Mouse (Mus musculus) MEL (cell line): ENCODE measurements around the gene Nlrp3. TPM values are rescaled to one million over a fixed set of nuclear protein-coding genes. Genes with fewer than 3 reads are reported as not detected.

ENCODE experiments used
- DNase-seq: peaks from one replicate; pipeline ENCODE4 v3.0.0; 2011; ENCODE audit warnings: low read depth, low spot score
- H3K27ac ChIP-seq: 2 replicates; pipeline ENCODE4 v1.5.1; 2012; ENCODE audit warnings: low read depth, mild to moderate bottlenecking, control low read depth, low read length, moderate library complexity; ENCODE audit not compliant: control insufficient read depth
- H3K27me3 ChIP-seq, 2 experiments: fragments of 150-350 bp in 1 of 2; sonication (generic) in 1 of 2; 2 replicates each; pipeline ENCODE4 v1.6.1; 2012; ENCODE audit warnings: low read length in 2 of 2, mild to moderate bottlenecking in 2 of 2, improper control_type of control experiment in 1 of 2, moderate library complexity in 1 of 2; ENCODE audit not compliant: insufficient read depth in 2 of 2, control insufficient read depth in 1 of 2
- H3K36me3 ChIP-seq, 2 experiments: 2 replicates each; pipeline ENCODE4 v1.6.1; 2012 to 2014; ENCODE audit warnings: low read length in 2 of 2, improper control_type of control experiment in 1 of 2, inconsistent platforms in 1 of 2, mild to moderate bottlenecking in 1 of 2; ENCODE audit not compliant: insufficient read depth in 2 of 2, control insufficient read depth in 1 of 2
- H3K4me1 ChIP-seq, 2 experiments: fragments of 150-350 bp in 1 of 2; sonication (generic) in 1 of 2; 2 replicates each; pipeline ENCODE4 v1.6.1; 2012; ENCODE audit warnings: low read length in 2 of 2, improper control_type of control experiment in 1 of 2, mild to moderate bottlenecking in 1 of 2; ENCODE audit not compliant: insufficient read depth in 2 of 2, control insufficient read depth in 1 of 2
- H3K4me3 ChIP-seq, 2 experiments: fragments of 150-350 bp in 1 of 2; sonication (generic) in 1 of 2; 2 replicates each; pipeline ENCODE4 v1.5.1; 2012; ENCODE audit warnings: low read depth in 2 of 2, low read length in 2 of 2, mild to moderate bottlenecking in 2 of 2, moderate library complexity in 2 of 2, control low read depth in 1 of 2, improper control_type of control experiment in 1 of 2; ENCODE audit not compliant: control insufficient read depth in 1 of 2, insufficient read depth in 1 of 2
- H3K79me2 ChIP-seq: 2 replicates; pipeline ENCODE4 v1.6.1; 2012; ENCODE audit warnings: mild to moderate bottlenecking, low read length, moderate library complexity; ENCODE audit not compliant: control insufficient read depth, poor library complexity, insufficient read depth
- H3K9ac ChIP-seq: 2 replicates; pipeline ENCODE4 v1.6.1; 2012; ENCODE audit warnings: low read depth, mild to moderate bottlenecking, control low read depth, low read length, moderate library complexity; ENCODE audit not compliant: control insufficient read depth, poor library complexity, severe bottlenecking
- H3K9me3 ChIP-seq: fragments of 150-350 bp; sonication (generic); replicated peaks from 2 replicates; pipeline ENCODE4 v1.6.1; 2012; ENCODE audit warnings: mild to moderate bottlenecking, low read length, improper control_type of control experiment, moderate library complexity; ENCODE audit not compliant: insufficient read depth
- BHLHE40 ChIP-seq: IDR thresholded peaks from 2 replicates; pipeline ENCODE4 v1.6.1; 2012; ENCODE audit warnings: low read depth, mild to moderate bottlenecking, inconsistent platforms, low read length, improper control_type of control experiment, borderline replicate concordance
- CHD2 ChIP-seq: IDR thresholded peaks from 2 replicates; pipeline ENCODE4 v1.6.1; 2011; ENCODE audit warnings: low read length, improper control_type of control experiment
- CTCF ChIP-seq, 3 experiments: IDR thresholded peaks in 2 of 3; conservative IDR thresholded peaks in 1 of 3; 2 replicates each; pipeline ENCODE4 v1.5.1; 2011 to 2012; ENCODE audit warnings: low read length in 3 of 3, low read depth in 2 of 3, mild to moderate bottlenecking in 2 of 3, improper control_type of control experiment in 1 of 3, inconsistent platforms in 1 of 3, mixed read lengths in 1 of 3, moderate library complexity in 1 of 3; ENCODE audit not compliant: control insufficient read depth in 1 of 3, insufficient read depth in 1 of 3, poor library complexity in 1 of 3, severe bottlenecking in 1 of 3
- E2F4 ChIP-seq: IDR thresholded peaks from 2 replicates; pipeline ENCODE4 v1.6.1; 2011; ENCODE audit warnings: low read depth, low read length, improper control_type of control experiment, borderline replicate concordance
- ELF1 ChIP-seq: IDR thresholded peaks from 2 replicates; pipeline ENCODE4 v1.6.1; 2014; ENCODE audit warnings: low read depth, mild to moderate bottlenecking, inconsistent platforms, low read length, improper control_type of control experiment, moderate library complexity
- EP300 ChIP-seq, 2 experiments: IDR thresholded peaks; 2 replicates each; pipeline ENCODE4 v1.6.1; 2011; ENCODE audit warnings: improper control_type of control experiment in 2 of 2, low read length in 2 of 2, low read depth in 1 of 2, mild to moderate bottlenecking in 1 of 2
- ETS1 ChIP-seq: IDR thresholded peaks from 2 replicates; pipeline ENCODE4 v1.6.1; 2012; ENCODE audit warnings: low read depth, mild to moderate bottlenecking, inconsistent platforms, low read length, improper control_type of control experiment, moderate library complexity
- GABPA ChIP-seq: IDR thresholded peaks from 2 replicates; pipeline ENCODE4 v1.6.1; 2012; ENCODE audit warnings: low read depth, mild to moderate bottlenecking, inconsistent platforms, low read length, improper control_type of control experiment, moderate library complexity
- HCFC1 ChIP-seq: IDR thresholded peaks from 2 replicates; pipeline ENCODE4 v1.6.1; 2012; ENCODE audit warnings: low read depth, mild to moderate bottlenecking, inconsistent platforms, low read length, improper control_type of control experiment, moderate library complexity
- KAT2A ChIP-seq: conservative IDR thresholded peaks from 2 replicates; pipeline ENCODE4 v1.6.1; 2012; ENCODE audit warnings: low read depth, low read length, improper control_type of control experiment, inconsistent platforms
- MAFK ChIP-seq: IDR thresholded peaks from 2 replicates; pipeline ENCODE4 v1.6.1; 2011; ENCODE audit warnings: low read depth, mild to moderate bottlenecking, low read length, improper control_type of control experiment, borderline replicate concordance
- MAX ChIP-seq: IDR thresholded peaks from 2 replicates; pipeline ENCODE4 v1.6.1; 2011; ENCODE audit warnings: low read length, improper control_type of control experiment
- MAZ ChIP-seq: IDR thresholded peaks from 2 replicates; pipeline ENCODE4 v1.6.1; 2012; ENCODE audit warnings: low read depth, mild to moderate bottlenecking, inconsistent platforms, low read length, improper control_type of control experiment
- MEF2A ChIP-seq: IDR thresholded peaks from 2 replicates; pipeline ENCODE4 v1.6.1; 2014; ENCODE audit warnings: low read depth, mild to moderate bottlenecking, inconsistent platforms, low read length, improper control_type of control experiment; ENCODE audit not compliant: poor library complexity, insufficient replicate concordance, severe bottlenecking; ENCODE audit errors: extremely low read depth
- MXI1 ChIP-seq: IDR thresholded peaks from 2 replicates; pipeline ENCODE4 v1.6.1; 2011; ENCODE audit warnings: mild to moderate bottlenecking, low read depth, low read length, improper control_type of control experiment
- MYB ChIP-seq: IDR thresholded peaks from 2 replicates; pipeline ENCODE4 v1.6.1; 2011; ENCODE audit warnings: mild to moderate bottlenecking, low read depth, low read length, improper control_type of control experiment
- MYC ChIP-seq: IDR thresholded peaks from 2 replicates; pipeline ENCODE4 v1.6.1; 2011; ENCODE audit warnings: low read depth, mild to moderate bottlenecking, low read length, improper control_type of control experiment, moderate library complexity
- NELFE ChIP-seq: IDR thresholded peaks from 2 replicates; pipeline ENCODE4 v1.6.1; 2011; ENCODE audit warnings: low read depth, low read length, improper control_type of control experiment
- NRF1 ChIP-seq: IDR thresholded peaks from 2 replicates; pipeline ENCODE4 v1.6.1; 2014; ENCODE audit warnings: low read depth, mild to moderate bottlenecking, inconsistent platforms, low read length, improper control_type of control experiment, moderate library complexity; ENCODE audit not compliant: poor library complexity, insufficient read depth, severe bottlenecking
- POLR2AphosphoS2 ChIP-seq: IDR thresholded peaks from 2 replicates; pipeline ENCODE4 v1.6.1; 2011; ENCODE audit warnings: low read length, improper control_type of control experiment
- RAD21 ChIP-seq: IDR thresholded peaks from 2 replicates; pipeline ENCODE4 v1.6.1; 2011; ENCODE audit warnings: mild to moderate bottlenecking, low read depth, low read length, improper control_type of control experiment
- SIN3A ChIP-seq: IDR thresholded peaks from 2 replicates; pipeline ENCODE4 v1.6.1; 2012; ENCODE audit warnings: low read length, improper control_type of control experiment, inconsistent platforms
- SMC3 ChIP-seq: IDR thresholded peaks from 2 replicates; pipeline ENCODE4 v1.6.1; 2011; ENCODE audit warnings: low read depth, low read length, improper control_type of control experiment
- TCF12 ChIP-seq: IDR thresholded peaks from 2 replicates; pipeline ENCODE4 v1.6.1; 2014; ENCODE audit warnings: low read depth, mild to moderate bottlenecking, inconsistent platforms, low read length, improper control_type of control experiment, moderate library complexity
- UBTF ChIP-seq: IDR thresholded peaks from 2 replicates; pipeline ENCODE4 v1.6.1; 2012; ENCODE audit warnings: low read depth, mild to moderate bottlenecking, inconsistent platforms, low read length, improper control_type of control experiment, moderate library complexity, borderline replicate concordance; ENCODE audit not compliant: insufficient read depth
- USF1 ChIP-seq: IDR thresholded peaks from 2 replicates; pipeline ENCODE4 v1.6.1; 2014; ENCODE audit warnings: low read depth, mild to moderate bottlenecking, inconsistent platforms, low read length, improper control_type of control experiment, moderate library complexity
- USF2 ChIP-seq, 2 experiments: IDR thresholded peaks; 2 replicates each; pipeline ENCODE4 v1.6.1; 2011 to 2012; ENCODE audit warnings: improper control_type of control experiment in 2 of 2, low read length in 2 of 2, borderline replicate concordance in 1 of 2, inconsistent platforms in 1 of 2, low read depth in 1 of 2, mild to moderate bottlenecking in 1 of 2; ENCODE audit not compliant: insufficient read depth in 1 of 2
- ZC3H11A ChIP-seq: IDR thresholded peaks from 2 replicates; pipeline ENCODE4 v1.6.1; 2012; ENCODE audit warnings: low read depth, mild to moderate bottlenecking, inconsistent platforms, low read length, improper control_type of control experiment
- ZKSCAN1 ChIP-seq: IDR thresholded peaks from 2 replicates; pipeline ENCODE4 v1.6.1; 2012; ENCODE audit warnings: low read depth, mild to moderate bottlenecking, inconsistent platforms, low read length, improper control_type of control experiment, moderate library complexity
- ZMIZ1 ChIP-seq: IDR thresholded peaks from 2 replicates; pipeline ENCODE4 v1.6.1; 2012; ENCODE audit warnings: low read depth, mild to moderate bottlenecking, inconsistent platforms, low read length, improper control_type of control experiment, moderate library complexity
- ZNF384 ChIP-seq: IDR thresholded peaks from 2 replicates; pipeline ENCODE4 v1.6.1; 2012; ENCODE audit warnings: low read depth, mild to moderate bottlenecking, inconsistent platforms, low read length, improper control_type of control experiment
- polyA plus RNA-seq, 2 experiments: library from polyadenylated mRNA; stranded (reverse) in 1 of 2; unstranded in 1 of 2; fragments of >175 nt in 1 of 2; fragments of >200 nt in 1 of 2; gene quantifications; 2 replicates each; pipeline versions ENCODE4 v1.2.1 to v1.2.4; 2012; ENCODE audit warnings: low replicate concordance in 2 of 2, low read depth in 1 of 2; ENCODE audit not compliant: insufficient read length in 2 of 2, insufficient read depth in 1 of 2, missing spikeins in 1 of 2
- total RNA-seq: library from RNA; depleted of rRNA; stranded (reverse); fragments of 300-350 nt; gene quantifications from 2 replicates; pipeline ENCODE4 v1.2.3, GENCODE M21; 2012

The Nlrp3 gene
- total and polyA plus RNA-seq, 3 experiments, result not detected

DNA sequence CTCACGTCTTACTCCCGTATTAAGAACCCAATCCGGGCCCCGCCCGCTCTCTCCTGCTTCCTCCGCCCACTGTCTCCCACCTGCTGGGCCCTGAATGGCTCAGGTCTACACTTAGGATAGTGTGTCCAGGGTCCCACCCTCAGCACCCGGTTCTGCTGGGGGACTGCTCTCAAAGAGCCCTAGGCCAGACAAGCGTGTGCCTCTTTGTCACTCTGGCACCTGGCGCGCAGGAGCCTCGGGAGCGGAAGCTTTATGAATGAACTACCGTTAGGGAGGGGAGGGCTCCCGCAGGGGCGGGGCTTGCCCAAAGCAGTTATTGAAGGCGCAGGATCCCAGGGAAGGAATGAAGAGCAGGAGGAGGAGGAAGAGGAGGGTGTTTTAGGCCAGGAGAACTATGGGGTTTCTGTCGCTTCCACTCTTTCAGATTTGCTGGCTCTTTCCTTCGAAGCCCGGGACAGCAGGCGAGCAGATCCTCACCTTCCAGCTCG, 36.0 kb upstream of the Nlrp3 start (continued):
- TF ChIP-seq GABPA (no peak), POLR2AphosphoS2 (peak; percentile 89; the same call in 1 of the 2 replicates)

DNA sequence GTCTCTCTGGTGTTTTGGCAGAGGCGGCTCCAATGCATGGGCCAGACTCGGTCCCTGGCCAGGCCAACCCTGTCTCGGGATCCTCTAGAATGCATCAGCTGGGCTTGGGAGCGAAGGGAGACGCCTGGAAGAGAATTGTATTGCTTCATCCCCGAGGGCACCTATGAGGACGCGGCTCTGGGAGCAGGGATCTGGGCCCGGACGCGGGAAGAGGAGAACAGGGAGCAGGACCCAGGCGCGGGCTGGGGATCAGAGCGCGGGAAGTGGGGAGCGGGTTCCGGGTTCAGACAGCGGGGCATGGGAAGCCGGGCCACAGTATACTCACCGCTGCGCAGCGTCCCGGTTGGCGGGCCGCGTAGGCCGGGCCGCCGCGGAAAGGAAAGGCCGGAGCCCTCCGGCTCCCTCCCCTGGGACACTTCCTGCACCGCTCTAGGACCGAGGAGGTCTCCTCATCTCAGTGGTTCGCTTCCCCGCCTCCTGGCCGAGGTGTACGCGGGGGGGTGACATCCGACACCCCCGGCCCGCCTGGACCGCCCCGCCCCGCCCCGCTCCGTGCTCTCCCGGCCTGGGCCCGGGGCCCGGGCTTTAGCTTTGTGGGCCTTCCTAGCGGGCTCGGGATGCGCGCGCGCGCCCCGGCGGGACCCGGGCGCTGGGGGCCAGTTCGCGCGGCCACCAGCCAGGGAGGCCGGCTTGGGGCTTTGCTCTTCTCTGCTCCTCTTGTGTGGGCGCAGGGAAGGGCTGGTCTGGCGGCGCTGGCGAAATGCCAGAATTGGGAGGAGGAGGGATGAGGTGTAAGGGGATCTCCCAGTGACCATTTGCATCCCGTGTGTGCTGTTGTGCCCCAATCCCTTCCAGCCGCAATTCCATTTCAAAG, 35.3 kb upstream of the Nlrp3 start:
- Histone ChIP-seq H3K4me3 (peak overlapping the region; percentile 84 to 85), H3K79me2 (peaks cover 17% of the 10 kb centered on the region), H3K4me1 (peaks cover 4 to 29% of the 10 kb centered on the region in 2 experiments), H3K27ac (peak overlapping the region; percentile 70), H3K9me3 (no peaks in the 10 kb centered on the region), H3K9ac (peak overlapping the region; percentile 97), H3K27me3 (no peaks in the 10 kb centered on the region), H3K36me3 (peaks cover 12 to 23% of the 10 kb centered on the region in 2 experiments)
- peak; percentile 93 for DNase-seq
- TF ChIP-seq CHD2 (no peak), MXI1 (no peak; the same call in 1 of the 2 replicates), GABPA (no peak), USF2 (IDR thresholded peaks at IDR 0.05; ENCODE audit: borderline replicate concordance in 1 of 2, insufficient read depth in 1 of 2, low read depth in 1 of 2, low read length in 2 of 2) (no peak), NELFE (peak; percentile 62; the same call in 1 of the 2 replicates), BHLHE40 (no peak), ELF1 (peak; percentile 83), NRF1 (peak; percentile 36; the same call in 1 of the 2 replicates), MYB (no peak), TCF12 (peak; percentile 57), RAD21 (no peak), MAFK (no peak), E2F4 (peak; percentile 53; the same call in 1 of the 2 replicates), KAT2A (no peak; the same call in 1 of the 2 replicates), ZMIZ1 (no peak), MYC (no peak), MEF2A (no peak), USF1 (no peak), MAX (no peak), POLR2AphosphoS2 (no peak), UBTF (peak; percentile 57; the same call in 1 of the 2 replicates), HCFC1 (peak; percentile 89), SMC3 (no peak), SIN3A (peak; percentile 72), ZC3H11A (no peak), ETS1 (no peak; the same call in 1 of the 2 replicates), CTCF (IDR thresholded peaks at IDR 0.05 in 2 of 3, conservative IDR thresholded peaks at IDR 0.05 in 1 of 3; ENCODE audit: control insufficient read depth in 1 of 3, insufficient read depth in 1 of 3, low read depth in 2 of 3, low read length in 3 of 3, poor library complexity in 1 of 3, severe bottlenecking in 1 of 3) (no peak), ZKSCAN1 (no peak), MAZ (peak; percentile 81; the same call in 1 of the 2 replicates), EP300 (IDR thresholded peaks at IDR 0.05; ENCODE audit: low read depth in 1 of 2, low read length in 2 of 2) (0 out of 4 replicates have a peak, but pooled peaks of 1 of the 2 experiments have one; percentile 15), ZNF384 (no peak)
